Mouse (Mus musculus): ENCODE results near the gene Khdc3. TPM values are rescaled to one million over a fixed set of nuclear protein-coding genes. Genes with fewer than 3 reads are reported as not detected.
A peak's percentile ranks its signal among the peaks of the same experiment; 100 is the strongest.
"Not testable (repeated sequence)": the region's sequence is repeated elsewhere in the genome, so short reads cannot be mapped to it uniquely, and the experiment has no call there.

The Khdc3 gene
- polyA plus RNA-seq, 1 experiment from 2014 or later: not detected

GRCm38 (mm10) chr9:73112919-73113906, 11.6 kb downstream of the Khdc3 start, which contains the start of gene Rsl24d1:
Rsl24d1 (plus strand) TSS chr9:73113426.
- H3K9me3 ChIP-seq (ENCODE audit: control insufficient read depth, low read length): no peaks in the 10 kb centered on the region

GRCm38 (mm10) chr9:73116704-73117103, 15.1 kb downstream of the Khdc3 start:
- not testable (repeated sequence) for H3K4me3 ChIP-seq (ENCODE audit: low read length); H3K9me3 ChIP-seq (ENCODE audit: control insufficient read depth, low read length); H3K4me2 ChIP-seq (ENCODE audit: low read depth, low read length); H3K27ac ChIP-seq (ENCODE audit: low read length); H3K4me1 ChIP-seq (ENCODE audit: control insufficient read depth, insufficient read depth, low read length); ATAC-seq; H3K9ac ChIP-seq (ENCODE audit: low read depth, low read length); H3K27me3 ChIP-seq (replicated peaks; ENCODE audit: control insufficient read depth, insufficient read depth, low read length)
- 83% methylated on average over 5 of the region's 6 CpGs for WGBS
- H3K36me3 ChIP-seq (ENCODE audit: control insufficient read depth, insufficient read depth, low read length): peaks cover 14% of the 10 kb centered on the region; the same call in 1 of the 2 replicates

More at GRCm38 (mm10) chr9:73112919-73113906, 11.6 kb downstream of the Khdc3 start, which contains the start of gene Rsl24d1:
- Histone ChIP-seq H3K36me3 (ENCODE audit: control insufficient read depth, insufficient read depth, low read length) (0 out of 2 replicates have a peak, but pooled peaks cover 7% of the 10 kb centered on the region), H3K4me3 (ENCODE audit: low read length) (peak within 1 kb of the TSS; percentile 97), H3K27ac (ENCODE audit: low read length) (peak within 1 kb of the TSS; percentile 80), H3K27me3 (replicated peaks; ENCODE audit: control insufficient read depth, insufficient read depth, low read length) (no peaks in the 10 kb centered on the region), H3K4me1 (ENCODE audit: control insufficient read depth, insufficient read depth, low read length) (peaks cover 5% of the 10 kb centered on the region; the same call in 1 of the 2 replicates), H3K9ac (ENCODE audit: low read depth, low read length) (peak within 1 kb of the TSS; percentile 90), H3K4me2 (ENCODE audit: low read depth, low read length) (peak within 1 kb of the TSS; percentile 67)
- WGBS: under 1% methylated on average over 64 of the region's 64 CpGs
- ATAC-seq: peak; percentile 99

GRCm38 (mm10) chr9:73118012-73118411, 16.4 kb downstream of the Khdc3 start:
- Histone ChIP-seq H3K4me1 (ENCODE audit: control insufficient read depth, insufficient read depth, low read length) (peaks cover 5% of the 10 kb centered on the region; the same call in 1 of the 2 replicates), H3K9ac (ENCODE audit: low read depth, low read length) (no peak overlapping the region)

GRCm38 (mm10) chr9:73121735-73122134, 20.1 kb downstream of the Khdc3 start:
- Histone ChIP-seq H3K9me3 (ENCODE audit: control insufficient read depth, low read length) (no peaks in the 10 kb centered on the region), H3K4me2 (ENCODE audit: low read depth, low read length) (no peak overlapping the region), H3K36me3 (ENCODE audit: control insufficient read depth, insufficient read depth, low read length) (peaks cover 20% of the 10 kb centered on the region), H3K27me3 (replicated peaks; ENCODE audit: control insufficient read depth, insufficient read depth, low read length) (no peaks in the 10 kb centered on the region), H3K27ac (ENCODE audit: low read length) (no peak overlapping the region), H3K9ac (ENCODE audit: low read depth, low read length) (no peak overlapping the region), H3K4me3 (ENCODE audit: low read length) (no peak overlapping the region), H3K4me1 (ENCODE audit: control insufficient read depth, insufficient read depth, low read length) (no peaks in the 10 kb centered on the region)
- 75% methylated on average over 8 of the region's 8 CpGs for WGBS
- no peak for ATAC-seq

More at GRCm38 (mm10) chr9:73118012-73118411, 16.4 kb downstream of the Khdc3 start:
- H3K4me3 ChIP-seq (ENCODE audit: low read length): no peak overlapping the region
- H3K27me3 ChIP-seq (replicated peaks; ENCODE audit: control insufficient read depth, insufficient read depth, low read length): no peaks in the 10 kb centered on the region
- H3K27ac ChIP-seq (ENCODE audit: low read length): no peak overlapping the region
- 88% methylated on average over 4 of the region's 4 CpGs for WGBS
- ATAC-seq: no peak
- no peaks in the 10 kb centered on the region for H3K9me3 ChIP-seq (ENCODE audit: control insufficient read depth, low read length)
- peaks cover 17% of the 10 kb centered on the region; the same call in 1 of the 2 replicates for H3K36me3 ChIP-seq (ENCODE audit: control insufficient read depth, insufficient read depth, low read length)
- H3K4me2 ChIP-seq (ENCODE audit: low read depth, low read length): no peak overlapping the region

- H3K27me3 ChIP-seq (replicated peaks; ENCODE audit: control insufficient read depth, insufficient read depth, low read length): no peaks in the 10 kb centered on the region
- 87% methylated on average over 8 of the region's 8 CpGs for WGBS
- H3K4me3 ChIP-seq (ENCODE audit: low read length): no peak overlapping the region
Observed at GRCm38 (mm10) chr9:73125043-73125570, 23.5 kb downstream of the Khdc3 start.

GRCm38 (mm10) chr9:73127457-73127856, 25.8 kb downstream of the Khdc3 start:
- no peaks in the 10 kb centered on the region for H3K4me1 ChIP-seq (ENCODE audit: control insufficient read depth, insufficient read depth, low read length)
- H3K27me3 ChIP-seq (replicated peaks; ENCODE audit: control insufficient read depth, insufficient read depth, low read length): no peaks in the 10 kb centered on the region
- H3K9me3 ChIP-seq (ENCODE audit: control insufficient read depth, low read length): no peaks in the 10 kb centered on the region
- WGBS: 83% methylated on average over 2 of the region's 2 CpGs
- peaks cover 7% of the 10 kb centered on the region for H3K36me3 ChIP-seq (ENCODE audit: control insufficient read depth, insufficient read depth, low read length)
- H3K27ac ChIP-seq (ENCODE audit: low read length): no peak overlapping the region
- H3K4me3 ChIP-seq (ENCODE audit: low read length): no peak overlapping the region
- H3K4me2 ChIP-seq (ENCODE audit: low read depth, low read length): no peak overlapping the region
- H3K9ac ChIP-seq (ENCODE audit: low read depth, low read length): no peak overlapping the region
- ATAC-seq: no peak

More at GRCm38 (mm10) chr9:73125043-73125570, 23.5 kb downstream of the Khdc3 start:
- Histone ChIP-seq H3K9me3 (ENCODE audit: control insufficient read depth, low read length) (no peaks in the 10 kb centered on the region), H3K27ac (ENCODE audit: low read length) (no peak overlapping the region), H3K36me3 (ENCODE audit: control insufficient read depth, insufficient read depth, low read length) (peaks cover 17% of the 10 kb centered on the region), H3K4me2 (ENCODE audit: low read depth, low read length) (no peak overlapping the region), H3K9ac (ENCODE audit: low read depth, low read length) (no peak overlapping the region), H3K4me1 (ENCODE audit: control insufficient read depth, insufficient read depth, low read length) (no peaks in the 10 kb centered on the region)
- ATAC-seq: no peak

- Histone ChIP-seq H3K4me2 (ENCODE audit: low read depth, low read length) (no peak overlapping the region), H3K9me3 (ENCODE audit: control insufficient read depth, low read length) (no peaks in the 10 kb centered on the region), H3K4me1 (ENCODE audit: control insufficient read depth, insufficient read depth, low read length) (no peaks in the 10 kb centered on the region), H3K36me3 (ENCODE audit: control insufficient read depth, insufficient read depth, low read length) (peaks cover 3% of the 10 kb centered on the region; the same call in 1 of the 2 replicates), H3K27me3 (replicated peaks; ENCODE audit: control insufficient read depth, insufficient read depth, low read length) (no peaks in the 10 kb centered on the region), H3K9ac (ENCODE audit: low read depth, low read length) (no peak overlapping the region), H3K27ac (ENCODE audit: low read length) (no peak overlapping the region), H3K4me3 (ENCODE audit: low read length) (no peak overlapping the region)
- no peak for ATAC-seq
- WGBS: 83% methylated on average over 8 of the region's 8 CpGs
Observed at GRCm38 (mm10) chr9:73129875-73130274, 28.2 kb downstream of the Khdc3 start.

- Histone ChIP-seq H3K4me2 (ENCODE audit: low read depth, low read length) (no peak overlapping the region), H3K9me3 (ENCODE audit: control insufficient read depth, low read length) (no peaks in the 10 kb centered on the region), H3K9ac (ENCODE audit: low read depth, low read length) (no peak overlapping the region), H3K27me3 (replicated peaks; ENCODE audit: control insufficient read depth, insufficient read depth, low read length) (no peaks in the 10 kb centered on the region), H3K36me3 (ENCODE audit: control insufficient read depth, insufficient read depth, low read length) (peaks cover 3% of the 10 kb centered on the region; the same call in 1 of the 2 replicates), H3K4me1 (ENCODE audit: control insufficient read depth, insufficient read depth, low read length) (no peaks in the 10 kb centered on the region), H3K27ac (ENCODE audit: low read length) (no peak overlapping the region), H3K4me3 (ENCODE audit: low read length) (no peak overlapping the region)
- no peak for ATAC-seq
- 81% methylated on average over 4 of the region's 4 CpGs for WGBS
Observed at GRCm38 (mm10) chr9:73130529-73130928, 28.9 kb downstream of the Khdc3 start.

- no peaks in the 10 kb centered on the region for H3K9me3 ChIP-seq (ENCODE audit: control insufficient read depth, low read length)
- no peak overlapping the region for H3K9ac ChIP-seq (ENCODE audit: low read depth, low read length)
- no peak overlapping the region for H3K27ac ChIP-seq (ENCODE audit: low read length)
- no peak overlapping the region for H3K4me2 ChIP-seq (ENCODE audit: low read depth, low read length)
- H3K4me1 ChIP-seq (ENCODE audit: control insufficient read depth, insufficient read depth, low read length): no peaks in the 10 kb centered on the region
- 45% methylated on average over 11 of the region's 11 CpGs for WGBS
- no peak overlapping the region for H3K4me3 ChIP-seq (ENCODE audit: low read length)
- no peaks in the 10 kb centered on the region for H3K36me3 ChIP-seq (ENCODE audit: control insufficient read depth, insufficient read depth, low read length)
- no peaks in the 10 kb centered on the region for H3K27me3 ChIP-seq (replicated peaks; ENCODE audit: control insufficient read depth, insufficient read depth, low read length)
- no peak for ATAC-seq
Observed at GRCm38 (mm10) chr9:73137341-73137886, 35.8 kb downstream of the Khdc3 start.
